Mouse (Mus musculus): Measurements from ENCODE around the gene Zc3h7b. TPM values are rescaled to one million over a fixed set of nuclear protein-coding genes. Genes with fewer than 3 reads are reported as not detected.

Zc3h7b gene
- 19.0 and 22.5 TPM in 2 replicates for total RNA-seq (2012; rRNA removed)

DNA sequence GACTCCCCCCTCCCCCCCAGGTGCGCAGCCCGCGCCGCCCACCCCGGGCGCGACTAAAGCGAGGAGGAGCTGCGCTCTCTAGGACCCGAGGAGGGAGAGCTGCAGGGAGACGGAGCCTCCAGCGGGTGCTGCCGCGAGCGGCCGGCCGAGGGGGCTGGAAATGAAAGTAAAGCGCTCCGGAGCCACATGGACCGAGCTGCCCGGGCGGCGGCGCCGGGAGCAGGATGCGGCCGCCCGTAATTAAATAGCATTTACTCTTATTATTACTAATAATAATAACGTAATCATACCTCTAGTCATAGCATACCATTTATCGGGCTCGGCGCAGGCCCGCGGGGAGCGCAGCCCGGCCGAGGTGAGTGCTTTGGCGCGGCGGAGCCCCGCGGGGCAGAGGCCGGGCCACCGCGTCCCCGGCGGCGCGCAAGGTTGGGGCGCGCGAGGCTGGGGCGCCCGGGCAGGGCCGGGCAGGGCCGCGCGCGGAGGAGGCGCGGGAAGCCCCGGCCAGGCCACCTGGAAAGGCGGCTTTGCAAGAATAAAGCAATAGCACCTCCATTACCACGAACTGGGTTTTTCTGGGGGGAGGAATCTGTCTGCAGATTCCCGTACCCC, at the start of gene Zc3h7b, which contains the start of gene Rangap1:
Gene Zc3h7b, plus strand, starts transcription at position 66 of the 609 bp plus-strand sequence.
Gene Rangap1, minus strand, starts transcription at position 539 of the 609 bp plus-strand sequence.
- no peak for TF ChIP-seq ZC3H11A (IDR thresholded peaks at IDR 0.05; ENCODE audit: borderline replicate concordance, low read depth, low read length)
- no peak for TF ChIP-seq CHD2 (IDR thresholded peaks at IDR 0.05; ENCODE audit: low read depth, low read length)
- TF ChIP-seq ZNF384 (IDR thresholded peaks at IDR 0.05; ENCODE audit: low read depth, low read length), result no peak
- no peak; the same call in 1 of the 2 replicates for TF ChIP-seq HCFC1 (IDR thresholded peaks at IDR 0.05; ENCODE audit: borderline replicate concordance, insufficient read depth, low read length)
- TF ChIP-seq MAFK (IDR thresholded peaks at IDR 0.05; ENCODE audit: insufficient read depth, low read depth, low read length), result no peak
- peak; percentile 46 for DNase-seq (ENCODE audit: low read depth, low spot score)
- in situ Hi-C loops (cut with MboI; ENCODE audit: low sequenced_read_pairs in 2 of 2, unreplicated experiment in 2 of 2), result no loop called here
- H3K9me3 ChIP-seq (ENCODE audit: control insufficient read depth, insufficient read depth, low read depth, low read length), result no peaks in the 10 kb centered on the region
- peak within 1 kb of the TSS; percentile 77 for H3K9ac ChIP-seq (ENCODE audit: insufficient read depth, low read depth, low read length, poor library complexity, severe bottlenecking)
- H3K4me1 ChIP-seq (ENCODE audit: control insufficient read depth in 2 of 2, insufficient read depth in 2 of 2, low read length in 2 of 2, poor library complexity in 1 of 2), result peaks cover 0 to 2% of the 10 kb centered on the region in 2 experiments; a peak in 1 of 4 replicates
- H3K4me3 ChIP-seq (ENCODE audit: insufficient read depth in 1 of 2, low read depth in 1 of 2, low read length in 2 of 2, poor library complexity in 1 of 2, severe bottlenecking in 1 of 2), result peak within 1 kb of the TSS; percentile 79 to 93
- no peaks in the 10 kb centered on the region for H3K36me3 ChIP-seq (ENCODE audit: control insufficient read depth, insufficient read depth, low read length, poor library complexity, severe bottlenecking)
- H3K27ac ChIP-seq (ENCODE audit: insufficient read depth, low read depth, low read length, poor library complexity, severe bottlenecking), result no peak within 1 kb of the TSS

DNA sequence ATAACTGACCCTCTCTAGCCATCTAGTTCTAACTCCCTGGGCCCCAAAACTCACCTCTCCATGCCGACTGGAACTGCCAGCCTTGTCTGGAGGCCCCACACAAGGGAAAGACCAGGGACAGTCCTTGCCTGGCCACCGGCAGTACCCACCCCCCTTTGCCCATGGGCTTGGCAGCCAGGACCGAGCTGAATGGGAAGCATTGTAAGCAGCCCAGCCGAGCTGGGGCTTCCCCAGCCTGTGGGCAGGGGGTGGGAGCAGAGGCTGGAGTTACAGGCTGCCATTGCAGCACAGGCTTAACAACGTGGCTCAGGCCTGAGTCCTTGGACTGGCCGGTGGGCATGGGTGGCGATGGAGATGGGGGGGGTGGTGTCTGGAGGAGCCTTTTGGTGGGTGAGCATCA, 47.7 kb upstream of the Zc3h7b start, which contains the start of gene Chadl:
Gene Chadl, minus strand, starts transcription at position 113 of the 400 bp plus-strand sequence.
- in situ Hi-C loops (cut with MboI; ENCODE audit: low sequenced_read_pairs in 2 of 2, unreplicated experiment in 2 of 2), result no loop called here
- H3K27ac ChIP-seq (ENCODE audit: insufficient read depth, low read depth, low read length, poor library complexity, severe bottlenecking), result no peak within 1 kb of the TSS
- no peak for TF ChIP-seq CHD2 (IDR thresholded peaks at IDR 0.05; ENCODE audit: low read depth, low read length)
- TF ChIP-seq HCFC1 (IDR thresholded peaks at IDR 0.05; ENCODE audit: borderline replicate concordance, insufficient read depth, low read length), result no peak
- no peak within 1 kb of the TSS for H3K4me3 ChIP-seq (ENCODE audit: insufficient read depth in 1 of 2, low read depth in 1 of 2, low read length in 2 of 2, poor library complexity in 1 of 2, severe bottlenecking in 1 of 2)
- peaks cover 2 to 4% of the 10 kb centered on the region in 2 experiments; a peak in 1 of 4 replicates for H3K4me1 ChIP-seq (ENCODE audit: control insufficient read depth in 2 of 2, insufficient read depth in 2 of 2, low read length in 2 of 2, poor library complexity in 1 of 2)
- no peak for DNase-seq (ENCODE audit: low read depth, low spot score)
- no peaks in the 10 kb centered on the region for H3K9me3 ChIP-seq (ENCODE audit: control insufficient read depth, insufficient read depth, low read depth, low read length)
- H3K36me3 ChIP-seq (ENCODE audit: control insufficient read depth, insufficient read depth, low read length, poor library complexity, severe bottlenecking), result no peaks in the 10 kb centered on the region
- H3K9ac ChIP-seq (ENCODE audit: insufficient read depth, low read depth, low read length, poor library complexity, severe bottlenecking), result no peak within 1 kb of the TSS

DNA sequence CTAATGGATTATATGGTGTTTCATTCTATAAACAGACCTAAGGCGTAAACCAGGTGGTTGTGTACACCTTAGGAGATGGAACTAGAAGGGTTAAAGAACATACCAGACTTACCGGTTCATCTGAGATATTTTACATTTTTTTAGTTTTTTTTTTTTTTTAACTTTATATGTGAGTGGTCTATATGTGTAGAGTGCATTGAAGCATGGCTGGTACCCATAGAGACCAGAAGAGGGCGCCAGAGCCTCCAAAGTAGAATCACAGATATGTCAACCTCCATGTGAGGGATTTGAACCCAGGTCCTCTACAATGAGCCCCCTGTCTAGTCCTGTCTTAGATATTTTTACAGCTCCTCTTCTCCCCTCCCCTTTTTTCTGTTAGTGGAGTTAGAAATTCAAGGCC, 47.0 kb upstream of the Zc3h7b start:
- no peaks in the 10 kb centered on the region for H3K9me3 ChIP-seq (ENCODE audit: control insufficient read depth, insufficient read depth, low read depth, low read length)
- no peak overlapping the region for H3K9ac ChIP-seq (ENCODE audit: insufficient read depth, low read depth, low read length, poor library complexity, severe bottlenecking)
- H3K4me3 ChIP-seq (ENCODE audit: insufficient read depth in 1 of 2, low read depth in 1 of 2, low read length in 2 of 2, poor library complexity in 1 of 2, severe bottlenecking in 1 of 2), result no peak overlapping the region
- H3K4me1 ChIP-seq (ENCODE audit: control insufficient read depth in 2 of 2, insufficient read depth in 2 of 2, low read length in 2 of 2, poor library complexity in 1 of 2), result peaks cover 2% of the 10 kb centered on the region in 2 experiments; a peak in 1 of 4 replicates
- in situ Hi-C loops (cut with MboI; ENCODE audit: low sequenced_read_pairs in 2 of 2, unreplicated experiment in 2 of 2), result no loop called here
- TF ChIP-seq HCFC1 (IDR thresholded peaks at IDR 0.05; ENCODE audit: borderline replicate concordance, insufficient read depth, low read length), result no peak
- no peak for TF ChIP-seq MAFK (IDR thresholded peaks at IDR 0.05; ENCODE audit: insufficient read depth, low read depth, low read length)
- TF ChIP-seq CHD2 (IDR thresholded peaks at IDR 0.05; ENCODE audit: low read depth, low read length), result no peak
- TF ChIP-seq ZC3H11A (IDR thresholded peaks at IDR 0.05; ENCODE audit: borderline replicate concordance, low read depth, low read length), result 0 out of 2 replicates have a peak, but pooled peaks have one; percentile 7
- TF ChIP-seq ZNF384 (IDR thresholded peaks at IDR 0.05; ENCODE audit: low read depth, low read length), result peak; percentile 93
- peaks cover 1% of the 10 kb centered on the region; the same call in 1 of the 2 replicates for H3K36me3 ChIP-seq (ENCODE audit: control insufficient read depth, insufficient read depth, low read length, poor library complexity, severe bottlenecking)
- no peak overlapping the region for H3K27ac ChIP-seq (ENCODE audit: insufficient read depth, low read depth, low read length, poor library complexity, severe bottlenecking)
- peak; percentile 68 for DNase-seq (ENCODE audit: low read depth, low spot score)

DNA sequence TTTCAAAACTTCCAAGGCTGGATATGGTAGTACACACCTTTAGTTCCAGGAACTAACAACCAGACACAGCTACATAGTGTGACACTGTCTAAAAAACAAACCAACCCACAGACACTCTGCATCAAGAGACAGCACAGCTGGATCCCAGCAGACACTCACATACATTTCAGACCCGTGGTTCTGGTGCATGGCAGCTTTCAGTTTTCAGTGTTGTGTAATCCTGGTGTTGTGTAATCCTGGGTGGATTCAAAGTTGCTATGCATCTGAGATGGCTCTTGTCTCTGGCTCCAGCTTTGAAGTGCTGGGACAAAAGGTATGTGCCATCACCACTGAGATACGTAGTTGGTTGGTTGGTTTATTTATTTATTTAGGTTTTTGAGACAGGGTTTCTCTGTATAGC, 46.3 kb upstream of the Zc3h7b start:
- Histone ChIP-seq H3K9ac (ENCODE audit: insufficient read depth, low read depth, low read length, poor library complexity, severe bottlenecking) (no peak overlapping the region), H3K4me3 (ENCODE audit: insufficient read depth in 1 of 2, low read depth in 1 of 2, low read length in 2 of 2, poor library complexity in 1 of 2, severe bottlenecking in 1 of 2) (no peak overlapping the region), H3K9me3 (ENCODE audit: control insufficient read depth, insufficient read depth, low read depth, low read length) (no peaks in the 10 kb centered on the region), H3K4me1 (ENCODE audit: control insufficient read depth in 2 of 2, insufficient read depth in 2 of 2, low read length in 2 of 2, poor library complexity in 1 of 2) (peaks cover 2% of the 10 kb centered on the region in 2 experiments; a peak in 1 of 4 replicates), H3K27ac (ENCODE audit: insufficient read depth, low read depth, low read length, poor library complexity, severe bottlenecking) (no peak overlapping the region), H3K36me3 (ENCODE audit: control insufficient read depth, insufficient read depth, low read length, poor library complexity, severe bottlenecking) (peaks cover 5% of the 10 kb centered on the region; the same call in 1 of the 2 replicates)
- no peak for DNase-seq (ENCODE audit: low read depth, low spot score)
- TF ChIP-seq ZNF384 (IDR thresholded peaks at IDR 0.05; ENCODE audit: low read depth, low read length) (no peak), CHD2 (IDR thresholded peaks at IDR 0.05; ENCODE audit: low read depth, low read length) (no peak), HCFC1 (IDR thresholded peaks at IDR 0.05; ENCODE audit: borderline replicate concordance, insufficient read depth, low read length) (no peak)
- in situ Hi-C loops (cut with MboI; ENCODE audit: low sequenced_read_pairs in 2 of 2, unreplicated experiment in 2 of 2), result no loop called here
